Mouse (Mus musculus): ENCODE data around the gene Eps8l2. TPM values are rescaled to one million over a fixed set of nuclear protein-coding genes. Genes with fewer than 3 reads are reported as not detected.

Gene Eps8l2
- 2.5 and 3.1 TPM in 2 replicates for polyA plus RNA-seq (2015; fragmentation: Nextera tagmentation; extraction: Ambion mirVana)

- H3K4me1 ChIP-seq (ENCODE audit: control insufficient read depth, insufficient read depth, low read depth, low read length): peaks cover 3% of the 10 kb centered on the region; the same call in 1 of the 2 replicates
- ATAC-seq: no peak
- WGBS: 3% methylated on average over 23 of the region's 23 CpGs
- peak within 1 kb of the TSS; percentile 39 for H3K4me2 ChIP-seq (ENCODE audit: low read length)
- H3K9ac ChIP-seq (ENCODE audit: low read depth, low read length): peak within 1 kb of the TSS; percentile 44; the same call in 1 of the 2 replicates
- H3K27me3 ChIP-seq (replicated peaks; ENCODE audit: control insufficient read depth, insufficient read depth, low read length): no peaks in the 10 kb centered on the region
- peaks cover 6% of the 10 kb centered on the region; the same call in 1 of the 2 replicates for H3K36me3 ChIP-seq (ENCODE audit: control insufficient read depth, insufficient read depth, low read length)
- H3K4me3 ChIP-seq (ENCODE audit: low read length): 0 out of 2 replicates have a peak within 1 kb of the TSS, but pooled peaks have one; percentile 6
- H3K9me3 ChIP-seq (ENCODE audit: control insufficient read depth, low read length): no peaks in the 10 kb centered on the region
- H3K27ac ChIP-seq (ENCODE audit: low read depth, low read length): no peak within 1 kb of the TSS
Observed at GRCm38 (mm10) chr7:141338576-141339131, at the start of gene Eps8l2. Gene Eps8l2, plus strand, starts transcription at chr7:141338880.

- ATAC-seq: peak; percentile 57
- WGBS: 2% methylated on average over 42 of the region's 46 CpGs
Observed at GRCm38 (mm10) chr7:141291921-141292582, 46.6 kb upstream of the Eps8l2 start, which contains the start of gene Drd4. Gene Drd4, plus strand, starts transcription at chr7:141292006.

GRCm38 (mm10) chr7:141292583-141293388, 45.9 kb upstream of the Eps8l2 start:
- H3K4me1 ChIP-seq (ENCODE audit: control insufficient read depth, insufficient read depth, low read depth, low read length): peaks cover 20% of the 10 kb centered on the region
- WGBS: 37% methylated on average over 14 of the region's 15 CpGs
- peak overlapping the region; percentile 99 for H3K4me2 ChIP-seq (ENCODE audit: low read length)
- peaks cover 34% of the 10 kb centered on the region for H3K27me3 ChIP-seq (replicated peaks; ENCODE audit: control insufficient read depth, insufficient read depth, low read length)
- H3K9ac ChIP-seq (ENCODE audit: low read depth, low read length): no peak overlapping the region; the same call in 1 of the 2 replicates
- H3K9me3 ChIP-seq (ENCODE audit: control insufficient read depth, low read length): no peaks in the 10 kb centered on the region
- H3K36me3 ChIP-seq (ENCODE audit: control insufficient read depth, insufficient read depth, low read length): peaks cover 3% of the 10 kb centered on the region; the same call in 1 of the 2 replicates
- H3K4me3 ChIP-seq (ENCODE audit: low read length): peak overlapping the region; percentile 62
- H3K27ac ChIP-seq (ENCODE audit: low read depth, low read length): no peak overlapping the region
- 0 out of 2 replicates have a peak, but pooled peaks have one; percentile 7 for ATAC-seq

More at GRCm38 (mm10) chr7:141291921-141292582, 46.6 kb upstream of the Eps8l2 start, which contains the start of gene Drd4:
- peaks cover 34% of the 10 kb centered on the region for H3K27me3 ChIP-seq (replicated peaks; ENCODE audit: control insufficient read depth, insufficient read depth, low read length)
- peaks cover 20% of the 10 kb centered on the region for H3K4me1 ChIP-seq (ENCODE audit: control insufficient read depth, insufficient read depth, low read depth, low read length)
- no peaks in the 10 kb centered on the region for H3K9me3 ChIP-seq (ENCODE audit: control insufficient read depth, low read length)
- no peak within 1 kb of the TSS for H3K27ac ChIP-seq (ENCODE audit: low read depth, low read length)
- peak within 1 kb of the TSS; percentile 76 for H3K9ac ChIP-seq (ENCODE audit: low read depth, low read length)
- peak within 1 kb of the TSS; percentile 99 for H3K4me2 ChIP-seq (ENCODE audit: low read length)
- peaks cover 1% of the 10 kb centered on the region; the same call in 1 of the 2 replicates for H3K36me3 ChIP-seq (ENCODE audit: control insufficient read depth, insufficient read depth, low read length)
- H3K4me3 ChIP-seq (ENCODE audit: low read length): peak within 1 kb of the TSS; percentile 62

GRCm38 (mm10) chr7:141293852-141294471, 44.7 kb upstream of the Eps8l2 start:
- peak overlapping the region; percentile 60 for H3K9ac ChIP-seq (ENCODE audit: low read depth, low read length)
- peaks cover 34% of the 10 kb centered on the region for H3K27me3 ChIP-seq (replicated peaks; ENCODE audit: control insufficient read depth, insufficient read depth, low read length)
- H3K4me3 ChIP-seq (ENCODE audit: low read length): peak overlapping the region; percentile 37
- peak; percentile 39 for ATAC-seq
- H3K9me3 ChIP-seq (ENCODE audit: control insufficient read depth, low read length): no peaks in the 10 kb centered on the region
- peaks cover 20% of the 10 kb centered on the region for H3K4me1 ChIP-seq (ENCODE audit: control insufficient read depth, insufficient read depth, low read depth, low read length)
- H3K27ac ChIP-seq (ENCODE audit: low read depth, low read length): no peak overlapping the region
- H3K36me3 ChIP-seq (ENCODE audit: control insufficient read depth, insufficient read depth, low read length): peaks cover 3% of the 10 kb centered on the region; the same call in 1 of the 2 replicates
- H3K4me2 ChIP-seq (ENCODE audit: low read length): peak overlapping the region; percentile 68
- under 1% methylated on average over 46 of the region's 53 CpGs for WGBS

- Histone ChIP-seq H3K4me3 (ENCODE audit: low read length) (peak overlapping the region; percentile 37), H3K9ac (ENCODE audit: low read depth, low read length) (no peak overlapping the region; the same call in 1 of the 2 replicates), H3K27ac (ENCODE audit: low read depth, low read length) (no peak overlapping the region), H3K27me3 (replicated peaks; ENCODE audit: control insufficient read depth, insufficient read depth, low read length) (peaks cover 34% of the 10 kb centered on the region), H3K4me2 (ENCODE audit: low read length) (peak overlapping the region; percentile 68), H3K4me1 (ENCODE audit: control insufficient read depth, insufficient read depth, low read depth, low read length) (peaks cover 20% of the 10 kb centered on the region), H3K36me3 (ENCODE audit: control insufficient read depth, insufficient read depth, low read length) (peaks cover 5% of the 10 kb centered on the region; the same call in 1 of the 2 replicates), H3K9me3 (ENCODE audit: control insufficient read depth, low read length) (no peaks in the 10 kb centered on the region)
- no peak for ATAC-seq
- 6% methylated on average over 16 of the region's 22 CpGs for WGBS
Observed at GRCm38 (mm10) chr7:141294479-141294878, 44.2 kb upstream of the Eps8l2 start.

GRCm38 (mm10) chr7:141297926-141298650, 40.6 kb upstream of the Eps8l2 start:
- WGBS: 84% methylated on average over 3 of the region's 3 CpGs
- Histone ChIP-seq H3K4me1 (ENCODE audit: control insufficient read depth, insufficient read depth, low read depth, low read length) (peaks cover 13% of the 10 kb centered on the region), H3K27me3 (replicated peaks; ENCODE audit: control insufficient read depth, insufficient read depth, low read length) (peaks cover 19% of the 10 kb centered on the region)

GRCm38 (mm10) chr7:141299175-141299574, 39.5 kb upstream of the Eps8l2 start:
- no peak overlapping the region for H3K4me2 ChIP-seq (ENCODE audit: low read length)

More at GRCm38 (mm10) chr7:141297926-141298650, 40.6 kb upstream of the Eps8l2 start:
- Histone ChIP-seq H3K36me3 (ENCODE audit: control insufficient read depth, insufficient read depth, low read length) (peaks cover 29% of the 10 kb centered on the region), H3K9ac (ENCODE audit: low read depth, low read length) (no peak overlapping the region), H3K27ac (ENCODE audit: low read depth, low read length) (no peak overlapping the region), H3K4me3 (ENCODE audit: low read length) (no peak overlapping the region), H3K9me3 (ENCODE audit: control insufficient read depth, low read length) (no peaks in the 10 kb centered on the region), H3K4me2 (ENCODE audit: low read length) (no peak overlapping the region)
- no peak for ATAC-seq

GRCm38 (mm10) chr7:141301386-141301785, 37.3 kb upstream of the Eps8l2 start:
- ATAC-seq: no peak
- WGBS: 96% methylated on average over 9 of the region's 9 CpGs
- peaks cover 45% of the 10 kb centered on the region for H3K36me3 ChIP-seq (ENCODE audit: control insufficient read depth, insufficient read depth, low read length)

More at GRCm38 (mm10) chr7:141299175-141299574, 39.5 kb upstream of the Eps8l2 start:
- 95% methylated on average over 8 of the region's 8 CpGs for WGBS
- no peak overlapping the region for H3K4me3 ChIP-seq (ENCODE audit: low read length)
- H3K9me3 ChIP-seq (ENCODE audit: control insufficient read depth, low read length): no peaks in the 10 kb centered on the region
- H3K9ac ChIP-seq (ENCODE audit: low read depth, low read length): no peak overlapping the region
- H3K27ac ChIP-seq (ENCODE audit: low read depth, low read length): no peak overlapping the region
- peaks cover 36% of the 10 kb centered on the region for H3K36me3 ChIP-seq (ENCODE audit: control insufficient read depth, insufficient read depth, low read length)
- ATAC-seq: no peak
- peaks cover 5% of the 10 kb centered on the region for H3K4me1 ChIP-seq (ENCODE audit: control insufficient read depth, insufficient read depth, low read depth, low read length)
- peaks cover 14% of the 10 kb centered on the region for H3K27me3 ChIP-seq (replicated peaks; ENCODE audit: control insufficient read depth, insufficient read depth, low read length)

More at GRCm38 (mm10) chr7:141301386-141301785, 37.3 kb upstream of the Eps8l2 start:
- no peak overlapping the region for H3K4me2 ChIP-seq (ENCODE audit: low read length)
- no peaks in the 10 kb centered on the region for H3K9me3 ChIP-seq (ENCODE audit: control insufficient read depth, low read length)
- H3K27ac ChIP-seq (ENCODE audit: low read depth, low read length): no peak overlapping the region
- H3K4me1 ChIP-seq (ENCODE audit: control insufficient read depth, insufficient read depth, low read depth, low read length): no peaks in the 10 kb centered on the region
- no peaks in the 10 kb centered on the region for H3K27me3 ChIP-seq (replicated peaks; ENCODE audit: control insufficient read depth, insufficient read depth, low read length)
- no peak overlapping the region for H3K9ac ChIP-seq (ENCODE audit: low read depth, low read length)
- H3K4me3 ChIP-seq (ENCODE audit: low read length): no peak overlapping the region

All from hindbrain, embryonic 16.5 days (tissue).